Mouse (Mus musculus) heart, adult 8-10 months (tissue): Measurements from ENCODE around the gene B3gnt2. TPM values are rescaled to one million over a fixed set of nuclear protein-coding genes. Genes with fewer than 3 reads are reported as not detected.

Source experiments
- DNase-seq: peaks from one replicate; pipeline ENCODE4 v3.0.0; 2022; ENCODE audit warnings: low spot score
- total RNA-seq, 4 experiments: library from RNA; stranded (reverse); gene quantifications; 2 replicates each; pipeline ENCODE4 v1.2.4; 2022

The B3gnt2 gene
- total RNA-seq, 4 experiments from 2014 or later = 3.0 to 9.4 (median 6.9) TPM

GRCm38 (mm10) chr11:22847732-22848648 lies 12.8 kb downstream of the B3gnt2 start:
- peak; percentile 74 for DNase-seq

- DNase-seq = no peak
Measured at GRCm38 (mm10) chr11:22846960-22847731, 13.6 kb downstream of the B3gnt2 start.

- no peak for DNase-seq
Measured at GRCm38 (mm10) chr11:22846093-22846835, 14.5 kb downstream of the B3gnt2 start.

- peak; percentile 35 for DNase-seq
Measured at GRCm38 (mm10) chr11:22844754-22845718, 15.7 kb downstream of the B3gnt2 start.

- DNase-seq = no peak
Measured at GRCm38 (mm10) chr11:22839456-22839855, 21.3 kb downstream of the B3gnt2 start.

GRCm38 (mm10) chr11:22838361-22838760 lies 22.4 kb downstream of the B3gnt2 start:
- no peak for DNase-seq

GRCm38 (mm10) chr11:22836269-22836668 lies 24.5 kb downstream of the B3gnt2 start:
- DNase-seq = no peak

GRCm38 (mm10) chr11:22832600-22832999 lies 28.2 kb downstream of the B3gnt2 start:
- DNase-seq = no peak

GRCm38 (mm10) chr11:22831916-22832315 lies 28.8 kb downstream of the B3gnt2 start:
- no peak for DNase-seq

GRCm38 (mm10) chr11:22830684-22831083 lies 30.1 kb downstream of the B3gnt2 start:
- DNase-seq = no peak

- no peak for DNase-seq
Measured at GRCm38 (mm10) chr11:22830179-22830611, 30.6 kb downstream of the B3gnt2 start.

- no peak for DNase-seq
Measured at GRCm38 (mm10) chr11:22828988-22829632, 31.7 kb downstream of the B3gnt2 start.

- no peak for DNase-seq
Measured at GRCm38 (mm10) chr11:22827514-22828080, 33.2 kb downstream of the B3gnt2 start.

GRCm38 (mm10) chr11:22826665-22827064 lies 34.1 kb downstream of the B3gnt2 start:
- no peak for DNase-seq

- DNase-seq = no peak
Measured at GRCm38 (mm10) chr11:22826051-22826450, 34.7 kb downstream of the B3gnt2 start.

GRCm38 (mm10) chr11:22825548-22825947 lies 35.2 kb downstream of the B3gnt2 start:
- no peak for DNase-seq

GRCm38 (mm10) chr11:22824049-22824705 lies 36.6 kb downstream of the B3gnt2 start:
- DNase-seq = no peak

GRCm38 (mm10) chr11:22821243-22821642 lies 39.5 kb downstream of the B3gnt2 start:
- DNase-seq = no peak

GRCm38 (mm10) chr11:22818371-22818770 lies 42.4 kb downstream of the B3gnt2 start:
- DNase-seq = no peak
